Mouse (Mus musculus) layer of hippocampus, postnatal 14 days (tissue): ENCODE results near the gene Gna15. TPM values are rescaled to one million over a fixed set of nuclear protein-coding genes. Genes with fewer than 3 reads are reported as not detected.

Source experiments
- DNase-seq, 2 experiments: peaks; one replicate each; pipeline ENCODE4 v3.0.0; 2021 to 2022; ENCODE audit warnings: low spot score in 2 of 2, mixed read lengths in 1 of 2
- total RNA-seq, 2 experiments: library from RNA; stranded (reverse); gene quantifications; 2 replicates each; pipeline ENCODE4 v1.2.3; 2021

Gna15 gene
- total RNA-seq, 2 experiments from 2014 or later: 2.4 to 4.2 TPM

DNA sequence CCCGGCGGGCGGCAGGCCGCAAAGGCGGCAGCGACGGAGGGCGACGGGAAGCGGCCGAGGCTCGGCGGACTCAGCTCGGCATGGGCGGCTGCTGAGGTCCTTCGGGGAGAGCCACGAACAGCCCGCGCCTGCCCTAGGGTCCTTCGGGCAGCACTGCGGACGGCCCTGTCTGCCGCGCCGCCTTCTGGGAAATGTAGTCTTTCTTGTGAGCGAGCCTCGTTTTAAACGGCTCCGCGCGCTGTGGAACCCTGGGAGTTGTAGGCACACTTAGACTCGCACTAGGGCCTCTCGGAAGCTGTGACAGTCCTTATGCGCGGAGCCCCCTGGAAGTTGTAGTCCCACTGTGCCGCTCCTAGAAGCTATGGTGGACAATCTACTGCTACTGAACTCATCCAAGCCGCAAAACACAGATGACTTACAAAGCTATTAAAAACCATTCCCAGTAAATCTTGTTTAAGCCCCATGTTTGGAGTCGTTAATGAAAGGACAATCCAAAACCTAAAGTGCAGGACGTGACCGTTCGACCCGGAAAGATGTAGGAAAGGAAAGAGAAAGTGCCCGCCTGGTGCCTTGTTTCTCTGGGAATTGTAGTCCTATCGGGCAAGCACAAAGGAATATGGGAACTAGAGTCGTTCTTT lies 27.6 kb downstream of the Gna15 start, which contains the start of gene Ncln:
Gene Ncln, minus strand, starts transcription at position 129 of the 638 bp plus-strand sequence.
- peak; percentile 97 to 99 for DNase-seq

GRCm38 (mm10) chr10:81495616-81496263 lies 28.3 kb downstream of the Gna15 start:
- no peak for DNase-seq

GRCm38 (mm10) chr10:81495151-81495550 lies 28.9 kb downstream of the Gna15 start:
- no peak for DNase-seq

GRCm38 (mm10) chr10:81494260-81495041 lies 29.6 kb downstream of the Gna15 start:
- DNase-seq: no peak

- DNase-seq: no peak
Observed at GRCm38 (mm10) chr10:81493601-81494220, 30.3 kb downstream of the Gna15 start.

DNA sequence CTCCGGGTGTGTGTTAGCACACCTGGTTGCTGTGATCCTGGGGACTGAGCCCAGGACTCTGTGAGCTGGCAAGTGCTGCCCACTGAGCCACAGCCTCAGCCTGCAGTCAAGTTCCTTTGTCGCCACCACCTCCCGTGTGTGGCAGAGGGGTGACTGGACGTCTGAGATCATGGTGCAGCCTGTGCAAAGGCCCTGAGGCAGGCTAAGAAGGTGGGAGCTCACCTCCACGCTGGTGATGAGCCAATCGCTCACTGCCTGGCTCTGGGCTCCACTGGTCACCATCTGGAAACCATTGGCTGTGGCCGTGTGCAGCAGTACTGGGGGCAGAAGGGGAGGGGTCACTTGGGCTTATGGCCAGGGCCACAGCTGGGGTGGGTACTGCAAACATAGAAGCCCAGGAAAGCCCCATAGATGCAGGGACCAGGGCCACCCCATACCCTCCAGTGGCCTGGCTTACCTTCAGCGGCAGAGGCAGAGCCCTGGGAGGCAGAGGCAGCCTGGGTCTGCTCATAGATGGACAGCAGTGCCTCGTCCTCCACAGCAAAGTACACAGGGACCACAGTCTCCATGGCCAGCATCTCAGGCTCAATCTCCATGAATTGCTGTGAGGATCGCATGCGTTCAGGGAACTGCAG lies 31.3 kb downstream of the Gna15 start:
- no peak for DNase-seq

GRCm38 (mm10) chr10:81491018-81491417 lies 33.0 kb downstream of the Gna15 start:
- no peak for DNase-seq

DNA sequence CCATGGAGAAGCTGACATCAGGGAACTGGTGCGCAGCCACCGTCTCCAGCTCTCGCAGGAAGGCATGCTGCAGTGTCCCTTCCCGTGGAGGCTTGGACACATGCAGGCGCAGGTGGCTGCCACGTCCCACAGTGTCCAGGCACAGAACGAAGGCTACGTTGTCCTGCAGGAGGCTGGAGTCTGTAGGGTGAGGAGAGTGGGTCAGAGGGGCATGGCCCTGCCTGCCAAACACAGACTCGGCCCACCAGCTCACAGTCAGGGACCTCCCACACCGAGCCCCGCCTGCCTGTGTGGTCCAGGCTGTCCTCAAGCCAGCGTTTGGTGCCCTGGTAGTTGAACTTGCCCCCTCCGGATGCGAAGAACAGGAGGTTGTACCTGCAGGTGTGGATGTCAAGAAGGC lies 34.1 kb downstream of the Gna15 start:
- no peak for DNase-seq

DNA sequence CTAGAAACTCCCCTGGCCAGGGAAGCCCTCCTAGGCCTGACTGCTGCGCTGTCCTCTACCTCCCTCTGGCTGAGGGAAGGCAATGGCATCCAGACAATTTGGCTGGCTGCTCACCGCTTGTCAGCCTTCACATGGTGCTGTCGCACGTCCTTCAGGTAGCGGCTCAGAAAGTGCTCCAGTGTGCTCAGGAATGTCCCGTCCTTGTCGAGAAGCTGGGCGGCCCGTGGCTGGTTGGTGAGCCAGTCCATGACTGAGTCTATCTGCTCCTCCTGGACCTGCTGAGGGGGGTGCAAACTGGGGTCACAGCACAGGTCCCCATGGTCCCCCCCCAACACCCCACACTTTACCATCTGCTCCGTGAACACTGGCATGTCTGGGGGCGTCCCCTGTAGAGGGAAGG lies 35.9 kb downstream of the Gna15 start:
- no peak for DNase-seq

- DNase-seq: no peak
Observed at GRCm38 (mm10) chr10:81486496-81486895, 37.5 kb downstream of the Gna15 start.

DNA sequence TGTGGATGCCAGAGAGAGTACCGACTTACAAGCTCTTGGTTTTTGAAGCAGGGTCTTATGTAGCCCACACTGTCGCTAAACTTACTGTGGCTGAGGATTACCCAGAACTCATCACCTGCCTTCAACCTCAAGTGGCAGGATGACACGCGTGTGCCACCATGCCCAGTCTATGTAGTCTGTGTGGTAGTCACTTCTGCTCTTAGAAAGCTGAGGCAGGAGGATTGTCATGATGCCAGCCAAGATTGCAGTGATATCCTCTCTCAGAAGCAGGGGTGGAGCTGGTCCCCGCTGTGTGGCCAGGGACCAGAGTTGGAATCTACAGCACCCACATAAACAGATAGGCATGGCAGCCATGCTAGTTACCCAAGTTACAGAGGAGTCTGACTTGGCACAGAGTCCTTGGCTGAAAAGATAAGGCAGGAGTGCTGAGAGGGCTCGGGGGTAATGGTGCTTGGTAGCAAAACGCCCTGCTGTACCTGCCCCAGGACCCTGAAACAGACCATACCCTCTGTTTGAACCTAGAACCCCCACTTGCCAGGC lies 38.5 kb downstream of the Gna15 start:
- no peak for DNase-seq

DNA sequence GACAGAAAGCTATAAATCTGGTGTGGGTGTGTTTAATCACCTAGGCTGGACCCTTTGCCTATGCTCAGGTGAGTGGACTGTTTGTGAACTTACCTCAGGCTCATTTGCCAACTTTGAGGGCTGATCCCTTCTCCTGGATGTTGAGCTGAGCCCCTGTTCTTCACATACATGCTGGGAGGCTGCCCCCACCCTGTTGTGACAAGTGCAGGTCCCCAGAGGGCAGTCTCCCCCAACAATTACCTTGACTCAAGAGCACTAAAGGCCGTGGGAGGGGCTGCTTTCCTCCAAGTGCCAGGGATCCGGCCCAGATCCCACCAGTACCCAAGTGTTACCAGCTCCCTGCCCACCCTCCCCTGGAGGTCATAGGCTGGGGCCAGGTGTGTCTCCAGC lies 39.0 kb downstream of the Gna15 start:
- DNase-seq: no peak

DNA sequence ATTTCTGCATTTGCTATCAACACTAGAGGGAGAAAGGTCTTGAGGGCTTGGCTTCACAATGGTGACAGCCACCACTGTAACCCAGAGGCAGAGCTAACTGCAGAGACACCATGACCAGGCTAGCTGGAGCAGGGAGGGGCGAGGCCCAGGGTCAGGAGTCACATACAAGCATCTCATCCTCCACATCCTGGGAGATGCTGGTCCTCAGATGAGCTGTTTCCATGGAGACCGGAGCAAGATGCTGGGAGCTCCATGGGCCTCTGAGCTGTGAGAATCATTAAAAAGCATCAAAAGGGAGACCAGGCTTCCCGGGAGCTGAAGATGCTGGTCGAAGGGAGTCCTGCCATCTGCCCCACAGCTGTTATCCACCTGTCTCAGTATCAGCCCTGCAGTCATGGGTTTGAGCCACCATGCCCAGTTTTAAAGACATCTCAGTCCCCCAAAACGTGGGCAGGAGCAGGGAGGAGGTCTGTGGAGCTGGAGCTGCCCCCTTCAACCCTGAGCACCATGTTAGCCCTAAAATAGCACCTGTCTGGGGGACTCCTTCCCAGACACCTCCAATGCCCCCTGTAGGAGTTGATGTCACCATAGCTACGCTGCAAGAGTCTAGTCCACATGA lies 39.5 kb downstream of the Gna15 start:
- DNase-seq: no peak

- DNase-seq: no peak
Observed at GRCm38 (mm10) chr10:81483983-81484382, 40.0 kb downstream of the Gna15 start.

- DNase-seq: peak; percentile 70 to 74
Observed at GRCm38 (mm10) chr10:81482533-81482889, 41.5 kb downstream of the Gna15 start, which contains the start of gene Celf5. Gene Celf5 (minus strand): TSS chr10:81482709.

- no peak for DNase-seq
Observed at GRCm38 (mm10) chr10:81481605-81482532, 42.2 kb downstream of the Gna15 start.

GRCm38 (mm10) chr10:81474461-81474860 lies 49.6 kb downstream of the Gna15 start:
- no peak for DNase-seq

- peak; percentile 72 to 88 for DNase-seq
Observed at GRCm38 (mm10) chr10:81473003-81473451, 51.0 kb downstream of the Gna15 start.

DNA sequence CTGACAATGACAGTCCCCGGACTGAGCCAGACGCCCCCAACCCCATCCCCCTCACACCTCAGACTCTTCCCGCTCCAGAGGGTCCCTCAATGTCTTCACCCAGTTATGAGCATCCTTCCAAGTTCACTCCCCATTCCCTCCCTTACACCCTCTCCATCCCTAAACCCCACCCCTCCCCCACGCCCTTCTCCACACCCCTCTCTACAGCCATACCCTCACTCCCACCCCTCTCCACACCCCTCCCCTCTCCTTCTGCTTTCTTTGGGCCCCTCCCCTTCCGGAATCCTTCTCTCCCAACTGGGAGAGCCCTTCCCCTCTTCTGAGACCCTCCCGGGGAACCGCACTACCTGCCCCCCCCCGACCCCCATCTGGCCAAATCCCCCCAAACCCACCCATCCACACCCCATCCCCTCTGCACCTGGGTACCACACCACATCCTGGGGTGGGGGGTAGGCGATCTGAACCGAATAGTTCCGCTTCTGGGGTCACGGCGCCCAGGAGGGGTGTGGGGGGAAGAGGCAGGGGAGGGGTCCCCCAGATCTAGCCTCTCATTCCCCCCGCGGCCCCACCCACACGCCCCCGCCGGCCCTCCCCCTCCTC lies 51.5 kb downstream of the Gna15 start:
- no peak for DNase-seq
